Mouse (Mus musculus) spleen, postnatal 10 days (tissue): Measurements from ENCODE around the gene Dusp1.

Experiments used
- DNase-seq, 2 experiments: peaks; one replicate each; pipeline ENCODE4 v3.0.0; 2021 to 2022; ENCODE audit warnings: low spot score in 2 of 2

Gene Dusp1

DNA sequence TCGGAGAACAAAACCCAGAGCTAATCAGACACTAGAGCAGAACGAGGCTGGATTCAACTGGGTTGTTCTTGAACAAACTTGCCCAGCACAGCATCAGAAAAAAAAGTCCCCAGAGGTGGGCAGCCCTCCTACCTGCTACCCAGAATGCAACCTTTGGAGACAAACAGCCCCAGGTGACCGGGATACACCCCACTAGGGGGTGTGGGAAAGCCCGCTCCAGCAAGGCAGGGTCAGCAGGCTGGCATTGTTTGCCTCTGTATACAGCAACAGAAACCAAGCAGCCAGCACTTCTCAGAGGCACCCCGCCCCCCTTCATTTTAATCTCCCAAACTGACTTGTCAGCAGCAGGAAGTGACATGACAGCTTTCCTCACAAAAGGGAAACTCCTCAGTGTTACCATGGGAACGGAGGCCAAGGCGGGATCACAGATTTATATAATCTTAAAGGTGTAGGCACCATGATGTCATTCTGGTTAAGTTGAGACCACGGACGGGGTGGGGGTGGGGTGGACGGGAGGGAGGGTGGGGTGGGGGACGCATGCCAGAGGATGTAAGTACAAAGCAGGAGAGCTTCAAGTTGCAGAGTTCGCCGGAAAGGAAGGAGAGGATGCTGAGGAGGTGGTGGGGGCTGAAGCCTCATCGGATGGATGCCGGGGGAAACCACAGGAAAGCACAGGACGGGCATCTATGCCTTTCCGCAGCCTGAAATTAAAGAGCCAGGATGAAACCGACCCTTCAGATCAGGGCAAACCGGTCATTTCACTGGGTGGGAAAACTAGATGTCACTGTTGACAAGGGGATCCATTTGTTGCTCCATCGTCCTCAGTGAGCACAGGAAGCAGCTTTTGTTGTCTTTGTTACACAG lies 58.9 kb downstream of the Dusp1 start:
- DNase-seq: peak in 1 of 2 experiments; percentile 63

- no peak for DNase-seq
These were observed 60.1 kb downstream of the Dusp1 start for GRCm38 (mm10) chr17:26501826-26502225.

DNA sequence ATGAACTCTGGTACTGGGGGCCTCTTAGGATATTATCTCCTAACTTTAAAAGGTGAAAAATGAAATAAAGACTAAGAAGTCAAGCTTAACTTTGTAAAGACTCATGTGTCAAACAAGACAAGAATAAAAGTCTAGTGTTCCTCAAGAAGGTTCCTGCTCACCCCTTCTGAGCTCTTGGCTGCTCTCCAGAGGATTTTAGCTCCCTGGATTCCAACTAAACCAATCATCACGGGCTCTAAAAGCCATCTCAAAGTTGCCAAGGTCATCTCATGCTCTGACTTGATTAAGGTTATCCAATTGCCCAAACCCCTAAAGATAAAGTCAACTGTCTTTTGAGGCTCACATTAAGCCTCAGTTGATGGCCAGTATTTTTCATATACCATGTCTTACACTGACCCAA lies 63.3 kb downstream of the Dusp1 start:
- no peak for DNase-seq

DNA sequence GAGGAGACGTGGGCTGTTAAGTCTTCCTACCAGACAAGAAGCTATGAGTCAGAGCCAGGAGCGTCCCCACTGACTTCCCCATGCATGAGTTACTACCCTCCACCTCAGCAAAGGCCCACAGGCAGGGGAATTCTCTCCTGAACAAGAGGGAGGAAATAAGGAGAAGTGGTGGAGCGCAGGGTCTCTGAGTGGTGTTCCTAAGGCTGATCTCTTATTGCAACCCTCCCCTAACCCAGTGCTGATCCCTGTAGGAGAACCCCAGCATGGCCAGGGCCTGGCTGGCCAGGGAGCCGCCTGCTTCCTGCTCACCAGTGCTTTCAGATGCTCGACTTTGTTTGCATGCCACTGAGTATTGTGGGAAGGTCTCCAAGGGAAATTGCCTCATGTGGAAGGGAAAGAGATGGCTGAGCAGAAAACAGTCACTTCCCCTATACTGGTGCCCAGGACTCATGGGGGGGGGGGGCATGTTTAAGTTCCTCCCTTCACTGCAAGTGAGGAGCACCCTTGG lies 64.5 kb downstream of the Dusp1 start:
- no peak for DNase-seq

DNA sequence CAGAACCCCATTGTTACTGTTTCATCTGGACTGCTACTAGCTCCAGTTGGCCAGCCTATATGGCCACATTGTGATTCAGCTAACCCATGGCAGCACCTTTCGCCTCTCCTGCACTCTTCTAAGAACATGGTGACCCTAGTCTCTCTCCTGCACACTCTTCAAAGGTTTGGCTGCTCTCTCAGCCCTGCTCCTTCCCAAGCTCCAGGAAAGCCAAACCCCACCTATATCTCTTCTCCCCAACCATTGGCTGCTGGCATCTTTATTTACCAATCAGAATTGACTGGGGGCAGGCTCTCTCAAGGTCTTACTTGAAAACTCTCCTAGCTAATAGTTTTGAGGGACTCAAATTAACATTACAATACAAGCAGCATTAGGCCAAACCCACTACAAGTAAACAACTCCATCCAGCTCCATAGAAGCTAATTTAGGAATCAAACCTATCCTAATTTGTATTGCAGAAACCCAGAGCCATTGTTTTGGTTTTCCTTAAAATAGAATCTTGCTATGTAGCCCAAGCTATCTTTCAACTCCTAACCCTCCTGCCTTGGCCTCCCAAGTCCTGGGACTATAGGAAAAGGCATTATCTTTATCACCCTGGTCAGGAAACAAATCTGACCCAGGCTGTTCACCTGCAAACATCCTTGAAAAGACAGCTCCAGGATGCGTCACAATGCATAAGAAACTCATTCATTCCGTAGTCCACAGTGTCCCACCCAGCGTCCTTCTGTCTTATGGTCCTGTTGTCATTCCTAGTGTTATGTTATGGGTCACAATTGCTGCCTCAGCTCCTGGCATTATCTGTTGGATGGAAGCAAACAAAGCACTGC lies 67.1 kb downstream of the Dusp1 start:
- no peak for DNase-seq

DNA sequence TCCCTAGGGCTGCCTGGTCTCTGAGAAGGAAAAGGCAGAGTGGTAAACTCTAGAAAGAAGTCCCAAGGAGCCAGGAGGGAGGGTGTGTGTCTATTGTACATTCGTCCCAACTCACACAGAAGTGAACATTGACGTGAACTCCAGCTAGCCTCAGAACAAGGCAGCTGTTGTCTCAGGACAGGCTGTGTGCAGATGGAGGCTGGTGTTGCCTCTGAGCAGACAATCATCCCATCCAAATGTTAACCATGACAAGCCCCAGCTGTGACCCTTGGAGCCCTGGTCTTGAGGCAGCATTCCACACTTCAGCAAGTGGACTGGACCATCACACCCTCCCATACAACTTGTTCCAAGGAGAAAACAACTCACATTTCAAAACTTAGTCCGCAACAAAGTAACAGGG lies 69.7 kb downstream of the Dusp1 start:
- DNase-seq: no peak

GRCm38 (mm10) chr17:26490910-26491309 lies 71.0 kb downstream of the Dusp1 start:
- DNase-seq: no peak

- no peak for DNase-seq
These were observed 71.9 kb downstream of the Dusp1 start for GRCm38 (mm10) chr17:26490072-26490471.

- no peak for DNase-seq
These were observed 73.1 kb downstream of the Dusp1 start for GRCm38 (mm10) chr17:26488711-26489403.

DNA sequence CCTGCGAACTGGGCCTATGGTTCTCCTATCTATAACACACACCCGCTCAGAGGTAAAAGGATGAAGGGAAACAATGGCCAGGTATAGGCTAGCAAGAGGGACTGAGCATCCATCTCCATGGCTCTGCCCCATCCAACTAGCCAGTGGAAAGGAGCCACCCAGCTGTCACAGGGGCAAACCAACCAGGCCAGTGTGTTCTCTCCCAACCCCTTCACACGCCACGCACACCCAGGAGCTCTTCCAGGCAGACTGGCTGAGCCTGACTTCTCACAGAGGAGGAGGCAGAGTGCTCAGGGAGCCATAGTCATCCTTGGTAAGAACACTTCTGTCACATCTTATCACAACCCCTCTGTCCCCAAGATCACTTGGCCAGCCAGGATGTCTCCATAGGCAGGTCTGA lies 74.0 kb downstream of the Dusp1 start:
- no peak for DNase-seq

GRCm38 (mm10) chr17:26487266-26487665 lies 74.7 kb downstream of the Dusp1 start:
- DNase-seq: no peak

GRCm38 (mm10) chr17:26484626-26485421 lies 77.1 kb downstream of the Dusp1 start:
- no peak for DNase-seq

- DNase-seq: no peak
These were observed 81.0 kb downstream of the Dusp1 start for GRCm38 (mm10) chr17:26480956-26481355.

- no peak for DNase-seq
These were observed 82.3 kb downstream of the Dusp1 start for GRCm38 (mm10) chr17:26479619-26480018.

- no peak for DNase-seq
These were observed 83.3 kb downstream of the Dusp1 start for GRCm38 (mm10) chr17:26478672-26479071.

DNA sequence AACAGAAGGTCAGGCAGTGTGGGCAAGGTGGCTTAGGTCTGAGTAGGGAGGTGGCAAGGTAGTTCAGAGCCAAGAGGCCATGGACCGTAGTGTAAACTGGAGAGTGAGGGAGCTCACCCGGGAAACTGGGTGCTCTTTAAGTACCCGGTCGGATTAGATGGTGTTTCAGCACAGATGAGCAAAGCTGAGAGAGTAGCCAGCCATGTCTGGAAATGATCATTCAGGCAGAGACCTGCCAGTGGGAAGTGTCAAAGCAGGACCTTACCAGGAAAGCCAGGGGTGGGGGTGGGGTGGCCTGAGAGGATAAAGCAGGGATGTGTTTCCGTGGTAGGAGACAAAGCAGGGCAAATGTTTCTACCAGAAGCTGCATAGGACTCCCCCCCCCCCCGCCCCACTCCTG lies 85.1 kb downstream of the Dusp1 start:
- no peak for DNase-seq

GRCm38 (mm10) chr17:26468102-26468894 lies 93.6 kb downstream of the Dusp1 start:
- no peak for DNase-seq

GRCm38 (mm10) chr17:26467619-26468018 lies 94.3 kb downstream of the Dusp1 start:
- DNase-seq: no peak

- DNase-seq: peak; percentile 66 to 86
These were observed 95.2 kb downstream of the Dusp1 start for GRCm38 (mm10) chr17:26466741-26467150.

GRCm38 (mm10) chr17:26464972-26465371 lies 97.0 kb downstream of the Dusp1 start:
- peak in 1 of 2 experiments; percentile 23 for DNase-seq
